Mouse (Mus musculus) megakaryocyte, embryonic 14.5 days (primary cell): ENCODE measurements around the gene Maco1.

Source experiments
- FLI1 ChIP-seq: IDR thresholded peaks from 2 replicates; pipeline ENCODE4 v1.6.1; 2012; ENCODE audit warnings: low read length, inconsistent platforms, mixed read lengths
- GATA1 ChIP-seq: IDR thresholded peaks from 3 replicates; pipeline ENCODE4 v1.6.1; 2012; ENCODE audit warnings: mixed read lengths, low read length, inconsistent platforms, borderline replicate concordance

DNA sequence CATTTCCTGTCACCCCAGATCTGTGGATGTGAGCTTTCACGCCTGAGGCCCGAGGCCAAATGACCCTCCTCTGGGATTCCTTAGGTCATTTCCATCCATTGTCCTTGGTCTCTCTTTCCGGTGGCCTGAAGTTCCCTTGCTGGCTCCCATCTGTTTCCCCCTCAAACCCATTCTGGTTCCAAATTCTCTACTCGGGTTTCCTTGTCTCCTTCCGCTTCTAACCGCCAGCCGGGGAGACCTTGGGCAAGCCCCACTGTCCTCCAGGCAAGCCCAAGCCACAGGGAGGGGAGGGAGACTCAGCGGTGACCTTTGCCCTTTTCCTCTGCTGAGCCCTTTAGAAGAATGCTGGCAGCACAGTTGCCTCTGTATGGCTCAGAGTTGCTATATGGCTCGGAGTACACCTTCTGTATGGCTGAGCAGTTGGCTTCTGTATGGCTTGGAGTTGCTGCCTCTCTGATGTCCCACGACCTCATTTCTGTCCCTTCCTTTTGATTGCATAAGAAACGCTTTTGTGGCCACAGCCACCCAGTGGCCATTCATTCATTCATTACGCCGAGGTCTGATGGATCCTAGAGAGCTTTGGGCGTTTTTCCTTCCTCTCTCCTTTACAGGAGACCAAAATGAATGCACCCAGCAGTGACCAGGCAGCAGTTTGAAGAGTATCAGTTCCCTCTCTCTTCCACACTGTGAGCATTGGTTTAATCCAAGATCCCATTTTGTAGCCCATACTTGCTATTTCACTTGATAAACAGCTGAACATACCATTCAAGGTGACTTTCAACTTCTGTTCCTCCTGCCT, 73.8 kb downstream of the Maco1 start:
- TF ChIP-seq GATA1, result no peak
- no peak for TF ChIP-seq FLI1
